Mouse (Mus musculus): ENCODE measurements around the gene Tcte3.
A peak's percentile ranks its signal among the peaks of the same experiment; 100 is the strongest.
"Not testable (repeated sequence)": the region's sequence is repeated elsewhere in the genome, so short reads cannot be mapped to it uniquely, and the experiment has no call there.

Tcte3 gene

GRCm38 (mm10) chr17:15041175-15041729 is at the start of gene Tcte3, which contains the start of the genes Ermard and Gm3448:
Gene Tcte3 (minus strand): TSS chr17:15041488.
Gene Ermard (plus strand): TSS chr17:15041208.
Gene Gm3448 (minus strand): TSS chr17:15041537.
- not testable (repeated sequence) for DNase-seq (ENCODE audit: low read depth, low spot score)

GRCm38 (mm10) chr17:15088591-15089001 is 47.3 kb upstream of the Tcte3 start:
- no peak for DNase-seq (ENCODE audit: low read depth, low spot score)

- DNase-seq (ENCODE audit: low read depth, low spot score) = no peak
Measured at GRCm38 (mm10) chr17:15088166-15088565, 46.9 kb upstream of the Tcte3 start.

GRCm38 (mm10) chr17:15085006-15085405 is 43.7 kb upstream of the Tcte3 start:
- DNase-seq (ENCODE audit: low read depth, low spot score) = no peak

- no peak for DNase-seq (ENCODE audit: low read depth, low spot score)
Measured at GRCm38 (mm10) chr17:15084226-15084848, 43.0 kb upstream of the Tcte3 start.

GRCm38 (mm10) chr17:15077536-15077935 is 36.2 kb upstream of the Tcte3 start:
- DNase-seq (ENCODE audit: low read depth, low spot score) = no peak

- DNase-seq (ENCODE audit: low read depth, low spot score) = no peak
Measured at GRCm38 (mm10) chr17:15075033-15075432, 33.7 kb upstream of the Tcte3 start.

GRCm38 (mm10) chr17:15072211-15072610 is 30.9 kb upstream of the Tcte3 start:
- no peak for DNase-seq (ENCODE audit: low read depth, low spot score)

- no peak for DNase-seq (ENCODE audit: low read depth, low spot score)
Measured at GRCm38 (mm10) chr17:15069124-15069523, 27.8 kb upstream of the Tcte3 start.

GRCm38 (mm10) chr17:15068040-15068792 is 26.9 kb upstream of the Tcte3 start:
- DNase-seq (ENCODE audit: low read depth, low spot score) = no peak

GRCm38 (mm10) chr17:15066911-15067310 is 25.6 kb upstream of the Tcte3 start:
- no peak for DNase-seq (ENCODE audit: low read depth, low spot score)

- no peak for DNase-seq (ENCODE audit: low read depth, low spot score)
Measured at GRCm38 (mm10) chr17:15066066-15066465, 24.8 kb upstream of the Tcte3 start.

GRCm38 (mm10) chr17:15065391-15066024 is 24.2 kb upstream of the Tcte3 start:
- DNase-seq (ENCODE audit: low read depth, low spot score) = peak; percentile 31

GRCm38 (mm10) chr17:15060356-15060755 is 19.1 kb upstream of the Tcte3 start:
- no peak for DNase-seq (ENCODE audit: low read depth, low spot score)

GRCm38 (mm10) chr17:15059646-15060045 is 18.4 kb upstream of the Tcte3 start:
- no peak for DNase-seq (ENCODE audit: low read depth, low spot score)

GRCm38 (mm10) chr17:15058161-15058591 is 16.9 kb upstream of the Tcte3 start:
- DNase-seq (ENCODE audit: low read depth, low spot score) = no peak

GRCm38 (mm10) chr17:15055925-15056324 is 14.6 kb upstream of the Tcte3 start:
- DNase-seq (ENCODE audit: low read depth, low spot score) = no peak

- DNase-seq (ENCODE audit: low read depth, low spot score) = not testable (repeated sequence)
Measured at GRCm38 (mm10) chr17:15053829-15054200, 12.5 kb upstream of the Tcte3 start.

- not testable (repeated sequence) for DNase-seq (ENCODE audit: low read depth, low spot score)
Measured at GRCm38 (mm10) chr17:15053183-15053828, 12.0 kb upstream of the Tcte3 start.

- DNase-seq (ENCODE audit: low read depth, low spot score) = not testable (repeated sequence)
Measured at GRCm38 (mm10) chr17:15052766-15053165, 11.5 kb upstream of the Tcte3 start.

GRCm38 (mm10) chr17:15050338-15050737 is 9.1 kb upstream of the Tcte3 start:
- not testable (repeated sequence) for DNase-seq (ENCODE audit: low read depth, low spot score)

- DNase-seq (ENCODE audit: low read depth, low spot score) = not testable (repeated sequence)
Measured at GRCm38 (mm10) chr17:15040455-15040854, 833 bp downstream of the Tcte3 start.
